Mouse (Mus musculus) lung, adult 2 months (tissue): Measurements from ENCODE around the gene Zfp385c. TPM values are rescaled to one million over a fixed set of nuclear protein-coding genes. Genes with fewer than 3 reads are reported as not detected.
A peak's percentile ranks its signal among the peaks of the same experiment; 100 is the strongest.
"Not testable (repeated sequence)": the region's sequence is repeated elsewhere in the genome, so short reads cannot be mapped to it uniquely, and the experiment has no call there.

ENCODE experiments used
- DNase-seq: peaks from one replicate; pipeline ENCODE4 v3.0.0; 2022
- H3K4me1 ChIP-seq: fragments of 200-500 bp; 2 replicates; pipeline ENCODE4 v1.6.1; 2011; ENCODE audit warnings: low read length; ENCODE audit not compliant: control insufficient read depth, insufficient read depth
- H3K4me3 ChIP-seq: fragments of 200-500 bp; replicated peaks from 2 replicates; pipeline ENCODE3; 2011; ENCODE audit warnings: low read depth, mild to moderate bottlenecking, control low read depth, low read length; ENCODE audit errors: extremely low read depth
- CTCF ChIP-seq: fragments of 200-500 bp; IDR thresholded peaks from 2 replicates; pipeline ENCODE4 v1.5.1; 2011; ENCODE audit warnings: mild to moderate bottlenecking, low read length, control low read depth; ENCODE audit not compliant: insufficient read depth
- POLR2A ChIP-seq: fragments of 200-500 bp; IDR thresholded peaks from 2 replicates; pipeline ENCODE4 v1.6.1; 2011; ENCODE audit warnings: low read depth, mild to moderate bottlenecking, control low read depth, low read length, borderline replicate concordance; ENCODE audit errors: extremely low read depth
- WGBS: fragments of 180-500 bp; shearing (Covaris S2); methylation state at CpG from one replicate; pipeline ENCODE4 v1.1.7; 2018; 5-methylcytosine and 5-hydroxymethylcytosine counted together
- polyA plus RNA-seq: library from polyadenylated mRNA; depleted of rRNA; stranded (reverse); fragments of >200 nt; gene quantifications from 2 replicates; pipeline ENCODE4 v1.2.3, GENCODE M21; 2012

Zfp385c gene
- polyA plus RNA-seq, 1 experiment, result 4.9 TPM

GRCm38 (mm10) chr11:100677810-100678209 is 14.4 kb downstream of the Zfp385c start:
- TF ChIP-seq POLR2A (no peak), CTCF (no peak)
- DNase-seq, result no peak
- no peak overlapping the region for H3K4me3 ChIP-seq
- no peaks in the 10 kb centered on the region for H3K4me1 ChIP-seq
- 50% methylated on average over 7 of the region's 7 CpGs for WGBS

- Histone ChIP-seq H3K4me1 (no peaks in the 10 kb centered on the region), H3K4me3 (no peak overlapping the region)
- peak; percentile 13 for DNase-seq
- TF ChIP-seq POLR2A (no peak), CTCF (no peak)
- 11% methylated on average over 23 of the region's 23 CpGs for WGBS
Observed at GRCm38 (mm10) chr11:100673169-100673568, 19.1 kb downstream of the Zfp385c start.

GRCm38 (mm10) chr11:100671956-100672355 is 20.3 kb downstream of the Zfp385c start:
- Histone ChIP-seq H3K4me1 (no peaks in the 10 kb centered on the region), H3K4me3 (no peak overlapping the region)
- no peak for DNase-seq
- 38% methylated on average over 2 of the region's 2 CpGs for WGBS
- TF ChIP-seq CTCF (no peak), POLR2A (no peak)

GRCm38 (mm10) chr11:100671049-100671448 is 21.2 kb downstream of the Zfp385c start:
- no peak overlapping the region for H3K4me3 ChIP-seq
- no peak for DNase-seq
- no peak for TF ChIP-seq CTCF
- no peaks in the 10 kb centered on the region for H3K4me1 ChIP-seq
- 82% methylated on average over 1 of the region's 1 CpGs for WGBS

DNA sequence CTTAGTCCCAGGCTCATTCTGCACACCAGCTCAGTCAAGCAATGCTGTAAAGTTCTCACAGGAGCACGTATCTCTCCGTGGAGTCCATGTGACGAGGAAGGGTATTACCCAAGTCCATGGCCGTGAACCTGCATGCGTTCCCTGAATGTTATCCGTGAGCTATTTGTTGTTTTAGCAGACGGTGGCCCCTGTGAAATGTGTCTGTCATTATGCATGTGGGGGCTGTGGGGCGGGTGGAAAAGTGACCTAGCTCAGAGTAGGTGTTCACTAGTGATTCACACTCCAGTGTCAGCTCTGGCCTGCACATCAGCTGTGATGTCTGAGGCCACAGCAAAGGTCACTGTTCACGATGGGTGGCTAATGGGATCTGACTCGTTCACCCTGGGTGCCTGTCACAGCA is 32.4 kb downstream of the Zfp385c start:
- no peak for DNase-seq
- Histone ChIP-seq H3K4me3 (no peak overlapping the region), H3K4me1 (no peaks in the 10 kb centered on the region)
- WGBS, result 68% methylated on average over 10 of the region's 10 CpGs
- TF ChIP-seq CTCF (no peak), POLR2A (no peak)

DNA sequence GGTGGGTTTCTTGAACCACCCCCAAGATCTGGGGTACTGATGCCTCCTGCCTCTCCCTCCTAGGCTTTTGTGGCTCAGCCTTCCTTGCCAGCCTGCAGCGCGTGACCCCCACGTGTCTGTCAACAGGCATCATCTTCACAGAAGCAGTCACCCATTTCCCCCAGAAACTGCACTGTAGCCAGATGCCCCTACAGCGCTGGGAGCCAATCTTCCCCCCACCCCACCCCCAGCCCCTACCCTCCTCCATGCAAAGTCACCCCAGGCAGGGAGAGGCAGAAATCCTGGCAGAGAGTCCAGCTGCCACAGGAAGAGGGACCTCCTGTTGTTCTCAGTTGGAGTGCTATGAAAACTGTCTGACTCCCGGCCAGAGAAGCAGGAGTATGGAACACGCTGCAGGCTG is 35.8 kb downstream of the Zfp385c start:
- DNase-seq, result no peak
- Histone ChIP-seq H3K4me3 (no peak overlapping the region), H3K4me1 (no peaks in the 10 kb centered on the region)
- TF ChIP-seq CTCF (no peak), POLR2A (no peak)
- 24% methylated on average over 6 of the region's 6 CpGs for WGBS

DNA sequence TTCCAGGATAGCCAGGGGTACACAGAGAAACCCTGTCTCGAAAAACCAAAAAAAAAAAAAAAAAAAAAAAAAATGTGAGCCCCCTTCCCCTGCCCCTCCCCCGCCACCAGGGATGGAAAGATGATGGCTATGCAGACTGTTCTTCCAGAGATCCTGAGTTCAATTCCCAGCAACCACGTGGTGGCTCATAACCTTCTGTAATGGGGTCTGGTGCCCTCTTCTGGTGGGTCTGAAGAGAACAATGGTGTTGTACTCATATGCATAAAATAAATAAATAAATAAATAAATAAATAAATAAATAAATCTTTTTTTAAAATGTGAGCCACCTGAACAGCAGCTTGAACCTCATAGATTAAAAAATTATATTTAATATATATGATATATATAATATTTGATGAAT is 36.7 kb downstream of the Zfp385c start:
- H3K4me1 ChIP-seq, DNase-seq, H3K4me3 ChIP-seq: not testable (repeated sequence)
- WGBS, result 55% methylated on average over 3 of the region's 3 CpGs

DNA sequence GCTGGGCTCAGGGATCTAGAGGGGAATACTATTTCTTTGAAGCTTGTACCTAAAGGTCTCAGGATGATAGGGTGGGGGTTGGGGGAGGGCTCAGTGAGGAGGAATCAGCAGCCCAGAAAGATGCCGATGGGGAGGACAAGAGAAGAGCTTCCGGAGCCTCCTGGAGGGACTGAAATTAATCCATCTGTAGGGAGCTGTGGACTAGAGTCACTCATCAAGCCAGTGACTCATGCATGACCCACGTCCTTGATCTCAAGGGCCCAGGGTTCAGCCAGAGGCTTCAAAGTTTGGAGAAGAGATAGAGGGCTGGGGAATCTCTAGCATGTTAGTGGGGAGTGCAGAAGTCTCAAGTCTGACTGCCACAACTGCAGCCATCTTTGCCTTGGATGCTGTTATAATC is 40.5 kb downstream of the Zfp385c start:
- H3K4me1 ChIP-seq, result no peaks in the 10 kb centered on the region
- no peak for TF ChIP-seq CTCF
- TF ChIP-seq POLR2A, result no peak
- H3K4me3 ChIP-seq, result no peak overlapping the region
- 22% methylated on average over 3 of the region's 3 CpGs for WGBS
- DNase-seq, result no peak

- WGBS, result 11% methylated on average over 8 of the region's 8 CpGs
- Histone ChIP-seq H3K4me3 (no peak overlapping the region), H3K4me1 (no peaks in the 10 kb centered on the region)
- TF ChIP-seq POLR2A (no peak), CTCF (no peak)
- no peak for DNase-seq
Observed at GRCm38 (mm10) chr11:100651205-100651604, 41.0 kb downstream of the Zfp385c start.

GRCm38 (mm10) chr11:100648405-100648804 is 43.9 kb downstream of the Zfp385c start:
- DNase-seq, result no peak
- WGBS, result 86% methylated on average over 8 of the region's 8 CpGs
- H3K4me3 ChIP-seq, result no peak overlapping the region
- no peaks in the 10 kb centered on the region for H3K4me1 ChIP-seq
- TF ChIP-seq CTCF (no peak), POLR2A (no peak)

- DNase-seq, result peak; percentile 22
- 21% methylated on average over 1 of the region's 1 CpGs for WGBS
- TF ChIP-seq CTCF (peak; percentile 49), POLR2A (no peak)
- Histone ChIP-seq H3K4me3 (no peak overlapping the region), H3K4me1 (no peaks in the 10 kb centered on the region)
Observed at GRCm38 (mm10) chr11:100646265-100646664, 46.0 kb downstream of the Zfp385c start.
